Comparison of ENCODE assay signal across 8 mouse cellular contexts in genomic region chr16:30062242-30063030, GRCm38 (mm10). TPM values are rescaled to one million over a fixed set of nuclear protein-coding genes. Genes with fewer than 3 reads are reported as not detected.
DNase-seq lines count a peak whose midpoint lies in the region; ATAC-seq and TF ChIP-seq lines count a peak whose summit lies in the region.

No protein-coding gene starts in this region.

- no peak for TF ChIP-seq POLR2A in cortical plate, adult 2 months (IDR thresholded peaks at IDR 0.05; ENCODE audit: extremely low read depth, insufficient read depth, low read length)

- no peak for ATAC-seq in hindbrain, embryonic 14.5 days (ENCODE audit: low FRiP score)
- ATAC-seq in midbrain, embryonic 16.5 days = no peak

- H3K27ac ChIP-seq in cortical plate, adult 2 months (ENCODE audit: insufficient read depth, low read length) = peak overlapping the region; percentile 85
- H3K27ac ChIP-seq in hindbrain, embryonic 14.5 days = no peak overlapping the region
- no peak overlapping the region for H3K27ac ChIP-seq in midbrain, embryonic 16.5 days (ENCODE audit: low read length)

- peak; percentile 10 for DNase-seq in layer of hippocampus, adult 11-12 months (ENCODE audit: low spot score)
- DNase-seq in layer of hippocampus, postnatal 25 days (ENCODE audit: extremely low spot score in 1 of 2, low spot score in 1 of 2) = no peak
- DNase-seq in hindbrain, embryonic 14.5 days (ENCODE audit: low spot score) = peak; percentile 43
- no peak for DNase-seq in natural killer cell, adult 2 months (ENCODE audit: low spot score in 2 of 2)
- no peak for DNase-seq in right cerebral cortex, adult 18-20 months
- DNase-seq in c-Kit-positive CD71-positive TER-119-positive erythroid progenitor cells, embryonic 14.5 days (ENCODE audit: low spot score) = no peak

- peak overlapping the region; percentile 73 for H3K4me3 ChIP-seq in cortical plate, adult 2 months (ENCODE audit: insufficient read depth, low read length)
- peak overlapping the region; percentile 65 for H3K4me3 ChIP-seq in hindbrain, embryonic 14.5 days (replicated peaks; ENCODE audit: low read length)
- peak overlapping the region; percentile 55 for H3K4me3 ChIP-seq in midbrain, embryonic 16.5 days (ENCODE audit: low read depth, low read length)

- peak overlapping the region; percentile 97 for H3K4me2 ChIP-seq in hindbrain, embryonic 14.5 days (replicated peaks)
- H3K4me2 ChIP-seq in midbrain, embryonic 16.5 days (ENCODE audit: low read length) = peak overlapping the region; percentile 95

- H3K27me3 ChIP-seq in hindbrain, embryonic 14.5 days (ENCODE audit: control insufficient read depth, insufficient read depth, low read length) = peaks cover 77% of the 10 kb centered on the region
- peaks cover 29% of the 10 kb centered on the region for H3K27me3 ChIP-seq in midbrain, embryonic 16.5 days (ENCODE audit: control insufficient read depth, insufficient read depth, low read depth, low read length)

- peaks cover 5% of the 10 kb centered on the region; the same call in 1 of the 2 replicates for H3K4me1 ChIP-seq in cortical plate, adult 2 months (ENCODE audit: control insufficient read depth, insufficient read depth, low read length)
- peaks cover 25% of the 10 kb centered on the region for H3K4me1 ChIP-seq in hindbrain, embryonic 14.5 days (replicated peaks; ENCODE audit: control insufficient read depth, insufficient read depth, low read length)
- H3K4me1 ChIP-seq in midbrain, embryonic 16.5 days (ENCODE audit: control insufficient read depth, insufficient read depth, low read length) = peaks cover 26% of the 10 kb centered on the region

- H3K9me3 ChIP-seq in hindbrain, embryonic 14.5 days (ENCODE audit: control insufficient read depth, low read length) = no peaks in the 10 kb centered on the region
- H3K9me3 ChIP-seq in midbrain, embryonic 16.5 days (replicated peaks; ENCODE audit: control insufficient read depth, low read length, poor library complexity, severe bottlenecking) = no peaks in the 10 kb centered on the region

- 21% methylated on average over 12 of the region's 12 CpGs for WGBS in hindbrain, embryonic 14.5 days
- WGBS in midbrain, embryonic 16.5 days = 21% methylated on average over 12 of the region's 12 CpGs

- no peaks in the 10 kb centered on the region for H3K36me3 ChIP-seq in hindbrain, embryonic 14.5 days (replicated peaks; ENCODE audit: control insufficient read depth, insufficient read depth)
- H3K36me3 ChIP-seq in midbrain, embryonic 16.5 days (ENCODE audit: control insufficient read depth, insufficient read depth, low read length) = no peaks in the 10 kb centered on the region

- H3K9ac ChIP-seq in hindbrain, embryonic 14.5 days = peak overlapping the region; percentile 76; the same call in 1 of the 2 replicates
- peak overlapping the region; percentile 51; the same call in 1 of the 2 replicates for H3K9ac ChIP-seq in midbrain, embryonic 16.5 days (ENCODE audit: low read depth, low read length)

- no peak for TF ChIP-seq CTCF in cortical plate, adult 2 months (IDR thresholded peaks at IDR 0.05; ENCODE audit: extremely low read depth, insufficient read depth, low read length)

RNA-seq across cellular contexts. Expression of gene Hes1, which starts 1.7 kb away (rescaled TPM):
- total RNA-seq in layer of hippocampus, postnatal 25 days (2021) = 10 to 100 TPM; 18.0 to 24.2 TPM
- 26.8 and 28.1 TPM in 2 replicates for polyA plus RNA-seq in cortical plate, adult 2 months (2012; rRNA removed)
- 14.0 and 18.0 TPM in 2 replicates for polyA plus RNA-seq in hindbrain, embryonic 14.5 days (2014; fragmentation: Nextera tagmentation; extraction: Ambion mirVana)
- 7.6 and 9.4 TPM in 2 replicates for polyA plus RNA-seq in midbrain, embryonic 16.5 days (2015; fragmentation: Nextera tagmentation; extraction: Ambion mirVana)

Comparison
In these comparisons a context has a peak if more than half of its experiments do, and no peak if none do; other contexts are left out.
1. DNase-seq: peak in layer of hippocampus, adult 11-12 months (single experiment) and hindbrain, embryonic 14.5 days (single experiment); none in layer of hippocampus, postnatal 25 days (0 of 2), natural killer cell, adult 2 months (0 of 2), right cerebral cortex, adult 18-20 months (single experiment) and c-Kit-positive CD71-positive TER-119-positive erythroid progenitor cells, embryonic 14.5 days (single experiment).
2. Peak in every context shown above with its lines, with median percentiles within 50 percentile points of each other: H3K4me3 ChIP-seq.